Mouse (Mus musculus) midbrain, postnatal 0 days (tissue): ENCODE measurements at regions not wholly inside any gene's neighbourhood (a gene's known extent, or its start where the extent isn't known, plus 50 kb on each side); places are given as distances from the start of the nearest gene placed in this dataset.

Experiments used
- ATAC-seq: fragments of 200-750 bp; cut with Nextera tagmentation; 2 replicates; pipeline ENCODE4 v1.8.0; 2017; ENCODE audit warnings: moderate number of reproducible peaks, mild to moderate bottlenecking, moderate TSS enrichment, moderate library complexity; ENCODE audit not compliant: low FRiP score
- DNase-seq: peaks from one replicate; pipeline ENCODE4 v3.0.0-alpha.2; 2015; ENCODE audit warnings: low spot score
- H3K27ac ChIP-seq: fragments of 300-500 bp; sonication (generic); 2 replicates; pipeline ENCODE4 v1.5.1; 2014; ENCODE audit warnings: low read depth, mild to moderate bottlenecking, low read length, mixed read lengths
- H3K27me3 ChIP-seq: fragments of 300-500 bp; sonication (generic); 2 replicates; pipeline ENCODE4 v1.6.1; 2014; ENCODE audit warnings: low read length, control low read depth, mixed read lengths; ENCODE audit not compliant: insufficient read depth
- H3K36me3 ChIP-seq: fragments of 300-500 bp; sonication (generic); 2 replicates; pipeline ENCODE4 v1.6.1; 2014; ENCODE audit warnings: low read length, control low read depth, mixed read lengths; ENCODE audit not compliant: insufficient read depth
- H3K4me1 ChIP-seq: fragments of 300-500 bp; sonication (generic); 2 replicates; pipeline ENCODE4 v1.6.1; 2014; ENCODE audit warnings: mild to moderate bottlenecking, control low read depth, antibody characterized with exemption, low read length, mixed read lengths; ENCODE audit not compliant: insufficient read depth
- H3K4me2 ChIP-seq: fragments of 300-500 bp; sonication (generic); 2 replicates; pipeline ENCODE4 v1.6.1; 2014; ENCODE audit warnings: low read depth, mild to moderate bottlenecking, low read length, mixed read lengths; ENCODE audit not compliant: poor library complexity, severe bottlenecking
- H3K4me3 ChIP-seq: fragments of 300-500 bp; sonication (generic); 2 replicates; pipeline ENCODE4 v1.5.1; 2014; ENCODE audit warnings: low read depth, mild to moderate bottlenecking, low read length, moderate library complexity
- H3K9ac ChIP-seq: fragments of 300-500 bp; sonication (generic); replicated peaks from 2 replicates; pipeline ENCODE4 v1.6.1; 2014; ENCODE audit warnings: mild to moderate bottlenecking, low read length, moderate library complexity, mixed read lengths; ENCODE audit not compliant: poor library complexity, severe bottlenecking
- H3K9me3 ChIP-seq: fragments of 300-500 bp; sonication (generic); 2 replicates; pipeline ENCODE4 v1.6.1; 2016; ENCODE audit warnings: low read length, control low read depth
- CTCF ChIP-seq: IDR thresholded peaks from 2 replicates; pipeline ENCODE4 v1.5.1; 2016; ENCODE audit warnings: antibody characterized with exemption, mild to moderate bottlenecking
- WGBS: fragments of 180-500 bp; shearing (Covaris S2); extraction: QIAGEN DNeasy Blood & Tissue Kit; methylation state at CpG from one replicate; pipeline ENCODE4 v1.1.7; 2014; 5-methylcytosine and 5-hydroxymethylcytosine counted together

DNA sequence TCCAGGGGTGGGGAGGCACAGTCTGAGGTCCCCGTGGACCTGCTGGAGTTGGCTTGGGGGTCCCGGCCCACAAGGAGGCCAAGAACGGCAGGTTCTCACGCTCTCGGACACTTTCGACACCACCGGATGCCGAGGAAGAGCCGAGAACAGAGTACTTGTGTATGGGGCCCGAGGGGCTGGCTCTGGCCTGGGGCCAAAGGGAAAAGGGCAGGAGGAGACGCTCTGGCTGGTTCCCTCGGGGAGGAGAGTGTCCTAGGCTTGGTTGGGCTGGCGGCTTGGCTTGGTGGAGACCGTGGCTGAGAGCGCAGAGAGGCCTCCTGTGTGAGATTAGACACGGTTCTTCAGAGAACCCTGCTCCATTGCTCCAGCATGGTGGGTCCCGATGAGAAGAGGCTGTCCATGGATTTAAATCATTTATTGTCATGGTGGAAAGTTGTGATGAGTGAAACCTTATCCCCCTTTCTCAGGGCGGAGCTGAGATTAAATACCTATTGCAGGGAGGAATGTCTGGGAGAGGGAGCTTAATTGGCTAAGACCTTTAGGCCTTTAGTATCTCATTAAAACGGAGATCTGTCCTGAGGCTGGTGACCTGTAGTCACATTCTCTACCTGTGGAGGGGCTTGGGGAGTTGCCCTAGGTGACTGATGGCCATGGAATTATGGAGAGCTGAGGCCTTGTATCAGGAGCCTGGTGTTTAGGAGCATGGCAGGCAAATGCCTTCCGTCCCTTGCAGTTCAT, 244.1 kb downstream of the Enc1 start:
- Histone ChIP-seq H3K9ac (no peak overlapping the region), H3K4me1 (no peaks in the 10 kb centered on the region), H3K4me2 (no peak overlapping the region), H3K27me3 (no peaks in the 10 kb centered on the region), H3K4me3 (no peak overlapping the region), H3K27ac (no peak overlapping the region), H3K36me3 (no peaks in the 10 kb centered on the region), H3K9me3 (no peaks in the 10 kb centered on the region)
- WGBS = 79% methylated on average over 20 of the region's 20 CpGs
- TF ChIP-seq CTCF = no peak
- no peak for DNase-seq
- no peak for ATAC-seq

DNA sequence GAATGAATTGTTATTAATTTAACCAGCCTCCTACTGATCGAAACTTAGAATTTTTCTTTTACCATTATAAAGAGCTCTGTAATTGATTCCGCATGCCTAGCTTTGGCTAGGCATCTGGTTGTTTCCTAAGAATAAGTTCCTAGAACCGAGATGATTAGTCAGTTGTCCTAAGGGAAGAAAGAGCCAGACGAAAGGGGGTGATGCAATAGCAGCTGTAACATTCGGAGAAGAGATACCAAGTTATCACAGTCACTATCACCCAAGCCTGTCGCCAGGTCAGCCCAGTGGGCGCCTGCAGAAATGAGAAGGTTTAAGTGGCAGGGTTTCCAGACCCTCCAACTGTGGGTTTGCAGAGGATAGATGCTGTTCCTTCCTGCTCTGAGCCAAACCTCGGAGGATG, 242.8 kb downstream of the Enc1 start:
- 80% methylated on average over 8 of the region's 8 CpGs for WGBS
- H3K4me1 ChIP-seq = no peaks in the 10 kb centered on the region
- H3K9ac ChIP-seq = no peak overlapping the region
- no peaks in the 10 kb centered on the region for H3K36me3 ChIP-seq
- ATAC-seq (no peak), DNase-seq (no peak)
- no peaks in the 10 kb centered on the region for H3K27me3 ChIP-seq
- no peaks in the 10 kb centered on the region for H3K9me3 ChIP-seq
- no peak for TF ChIP-seq CTCF
- no peak overlapping the region for H3K27ac ChIP-seq
- H3K4me3 ChIP-seq = no peak overlapping the region
- H3K4me2 ChIP-seq = no peak overlapping the region

DNA sequence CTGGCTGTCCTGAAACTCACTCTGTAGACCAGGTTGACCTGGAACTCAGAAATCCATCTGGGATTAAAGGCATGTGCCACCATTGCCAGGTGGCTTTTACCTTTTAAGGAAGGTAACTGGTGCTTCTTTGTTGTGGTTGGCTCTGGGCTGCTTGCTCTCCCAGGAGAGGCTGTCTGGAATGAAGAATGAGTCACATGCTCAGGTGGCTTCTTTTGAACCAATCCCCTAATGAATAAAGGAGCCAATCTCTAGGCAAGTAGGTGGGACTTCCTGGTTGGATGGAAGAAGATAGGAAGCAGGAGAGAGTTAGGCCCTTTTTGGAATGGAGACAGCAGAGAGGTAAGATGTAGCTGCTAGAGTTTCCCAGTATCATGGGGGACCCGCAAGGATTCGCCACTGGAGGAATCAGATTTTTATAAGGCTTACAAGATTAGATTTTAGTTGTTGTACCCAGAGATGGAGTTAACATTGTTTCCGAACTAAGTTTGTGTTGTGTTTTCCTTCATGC, 241.6 kb downstream of the Enc1 start:
- no peaks in the 10 kb centered on the region for H3K27me3 ChIP-seq
- no peak overlapping the region for H3K4me2 ChIP-seq
- DNase-seq (no peak), ATAC-seq (no peak)
- WGBS = 99% methylated on average over 3 of the region's 3 CpGs
- no peaks in the 10 kb centered on the region for H3K4me1 ChIP-seq
- H3K4me3 ChIP-seq = no peak overlapping the region
- TF ChIP-seq CTCF = no peak
- H3K27ac ChIP-seq = no peak overlapping the region
- no peaks in the 10 kb centered on the region for H3K9me3 ChIP-seq
- H3K36me3 ChIP-seq = no peaks in the 10 kb centered on the region
- H3K9ac ChIP-seq = no peak overlapping the region

DNA sequence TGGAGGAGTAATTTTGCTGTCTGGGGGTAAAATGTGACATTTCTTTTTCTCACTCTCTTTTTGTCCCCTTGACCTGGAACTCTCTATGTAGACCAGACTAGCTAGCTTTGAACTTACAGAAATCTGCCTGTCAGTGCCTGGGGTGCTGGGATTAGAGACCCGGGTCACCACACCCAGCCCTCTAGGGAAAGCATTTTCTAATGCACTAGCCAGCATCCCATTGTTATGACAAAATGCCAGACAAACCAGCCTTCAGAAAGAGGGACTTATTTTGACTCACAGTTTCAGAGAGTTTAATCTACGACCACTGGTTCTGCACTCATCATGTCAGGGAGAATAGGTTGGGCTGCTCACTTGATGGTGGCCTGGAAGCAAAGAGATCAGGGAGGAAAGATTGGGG, 240.4 kb downstream of the Enc1 start:
- Histone ChIP-seq H3K36me3 (no peaks in the 10 kb centered on the region), H3K4me3 (no peak overlapping the region), H3K4me1 (no peaks in the 10 kb centered on the region), H3K9ac (no peak overlapping the region), H3K27ac (no peak overlapping the region), H3K27me3 (no peaks in the 10 kb centered on the region), H3K9me3 (no peaks in the 10 kb centered on the region), H3K4me2 (no peak overlapping the region)
- no peak for ATAC-seq
- WGBS = 80% methylated on average over 2 of the region's 2 CpGs
- DNase-seq = no peak
- no peak for TF ChIP-seq CTCF

DNA sequence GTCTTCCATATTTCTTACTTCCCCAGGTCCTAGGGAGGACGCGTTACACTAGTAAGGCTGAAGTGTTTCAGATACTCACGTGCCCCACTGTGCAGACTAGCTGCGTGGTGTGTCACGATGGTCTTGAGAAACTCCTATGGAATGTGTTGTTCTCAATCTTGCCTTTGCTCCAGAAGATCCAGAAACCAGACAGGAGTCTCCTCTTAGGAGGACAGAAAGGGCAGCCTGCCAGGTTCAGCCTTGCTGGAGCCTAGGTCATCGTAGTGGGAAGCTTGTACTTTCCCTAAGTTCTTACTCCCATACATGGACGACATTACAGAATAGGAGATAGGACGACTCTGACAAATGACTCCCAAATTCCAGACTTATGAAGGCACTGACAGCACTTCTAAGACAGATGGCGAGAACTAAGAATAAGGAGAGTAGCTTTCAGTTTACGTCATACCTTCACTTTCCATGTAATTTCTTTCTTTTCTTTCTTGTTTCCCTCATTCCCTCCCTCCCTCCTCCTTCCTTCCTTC, 238.2 kb downstream of the Enc1 start:
- TF ChIP-seq CTCF = no peak
- H3K27me3 ChIP-seq = no peaks in the 10 kb centered on the region
- H3K9me3 ChIP-seq = no peaks in the 10 kb centered on the region
- 94% methylated on average over 10 of the region's 10 CpGs for WGBS
- no peak for DNase-seq
- H3K27ac ChIP-seq = no peak overlapping the region
- H3K4me2 ChIP-seq = no peak overlapping the region
- no peak overlapping the region for H3K4me3 ChIP-seq
- no peak for ATAC-seq
- H3K9ac ChIP-seq = no peak overlapping the region
- no peaks in the 10 kb centered on the region for H3K4me1 ChIP-seq
- no peaks in the 10 kb centered on the region for H3K36me3 ChIP-seq

DNA sequence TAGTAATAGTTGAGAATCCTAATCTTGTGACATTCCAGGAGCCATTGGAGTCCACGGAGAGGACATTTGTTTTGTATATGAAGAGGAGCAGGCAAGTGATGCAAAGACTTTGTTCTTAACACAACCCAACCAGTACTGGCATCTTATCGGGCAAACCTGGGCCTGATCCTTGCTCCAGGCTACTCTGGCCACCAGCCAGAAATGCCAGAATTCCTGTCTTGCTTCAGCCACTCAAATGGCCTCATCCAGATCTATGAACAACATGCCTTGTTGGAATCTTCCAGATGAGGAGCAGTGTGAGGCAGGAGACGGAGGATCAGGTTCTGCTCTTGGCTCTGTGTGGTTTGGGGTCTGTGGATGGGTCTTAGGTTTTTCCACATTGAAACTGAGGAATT, 233.1 kb downstream of the Enc1 start:
- no peaks in the 10 kb centered on the region for H3K9me3 ChIP-seq
- no peak overlapping the region for H3K9ac ChIP-seq
- no peak overlapping the region for H3K27ac ChIP-seq
- no peaks in the 10 kb centered on the region for H3K36me3 ChIP-seq
- ATAC-seq (no peak), DNase-seq (no peak)
- H3K4me3 ChIP-seq = no peak overlapping the region
- no peak for TF ChIP-seq CTCF
- H3K4me2 ChIP-seq = no peak overlapping the region
- H3K4me1 ChIP-seq = peaks cover 8% of the 10 kb centered on the region; the same call in 1 of the 2 replicates
- H3K27me3 ChIP-seq = no peaks in the 10 kb centered on the region
- 89% methylated on average over 3 of the region's 3 CpGs for WGBS
